Mouse (Mus musculus) testis, adult 2 months (tissue): ENCODE data around the gene Rlbp1.

Experiments
- CTCF ChIP-seq: fragments of 200-500 bp; IDR thresholded peaks from 2 replicates; pipeline ENCODE4 v1.5.1; 2012; ENCODE audit warnings: low read depth, mild to moderate bottlenecking, inconsistent platforms, low read length, moderate library complexity; ENCODE audit not compliant: control insufficient read depth, insufficient read depth, insufficient replicate concordance
- POLR2A ChIP-seq: fragments of 200-500 bp; IDR thresholded peaks from 2 replicates; pipeline ENCODE4 v1.6.1; 2012; ENCODE audit warnings: low read depth, mild to moderate bottlenecking, inconsistent platforms, low read length, moderate library complexity; ENCODE audit not compliant: control insufficient read depth

DNA sequence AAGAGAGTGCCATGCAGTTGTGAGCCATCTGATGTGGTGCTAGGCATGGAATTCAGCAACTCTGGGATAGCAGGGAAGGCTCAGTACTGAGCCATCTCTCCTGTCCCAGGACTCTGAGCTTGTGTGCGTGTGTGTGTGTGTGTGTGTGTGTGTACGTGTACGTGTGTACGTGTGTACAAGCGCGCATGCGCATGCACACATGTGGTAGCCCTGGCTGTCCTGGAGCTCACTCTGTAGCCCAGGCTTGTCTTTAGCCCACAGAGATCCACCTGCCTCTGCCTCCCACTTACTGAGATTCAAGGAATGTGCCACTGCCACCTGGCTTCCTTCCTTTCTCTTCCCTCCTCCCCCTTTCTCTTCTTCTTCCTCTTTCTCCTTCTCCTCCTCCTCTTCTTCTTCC, 7.1 kb upstream of the Rlbp1 start:
- no peak for TF ChIP-seq CTCF
- no peak for TF ChIP-seq POLR2A
